Mouse (Mus musculus): Measurements from ENCODE around the gene H1foo. TPM values are rescaled to one million over a fixed set of nuclear protein-coding genes. Genes with fewer than 3 reads are reported as not detected.

Gene H1foo
- polyA plus RNA-seq, 1 experiment from 2014 or later, result not detected

- ATAC-seq, result no peak
- H3K4me3 ChIP-seq, result no peak overlapping the region
- no peak overlapping the region for H3K4me2 ChIP-seq
- 78% methylated on average over 5 of the region's 5 CpGs for WGBS
- no peak overlapping the region for H3K27ac ChIP-seq
- no peaks in the 10 kb centered on the region for H3K36me3 ChIP-seq (ENCODE audit: poor library complexity, severe bottlenecking)
- no peak overlapping the region for H3K9ac ChIP-seq
- H3K27me3 ChIP-seq, result no peaks in the 10 kb centered on the region
- H3K9me3 ChIP-seq (replicated peaks), result no peaks in the 10 kb centered on the region
- peaks cover 42% of the 10 kb centered on the region for H3K4me1 ChIP-seq
Measured at GRCm38 (mm10) chr6:115930018-115930417, 14.7 kb upstream of the H1foo start.

GRCm38 (mm10) chr6:115931639-115932038 is 13.1 kb upstream of the H1foo start, which contains the start of gene Rho:
TSS of gene Rho (plus strand) at chr6:115931748.
- ATAC-seq, result no peak
- no peaks in the 10 kb centered on the region for H3K27me3 ChIP-seq
- H3K36me3 ChIP-seq (ENCODE audit: poor library complexity, severe bottlenecking), result no peaks in the 10 kb centered on the region
- H3K9ac ChIP-seq, result no peak within 1 kb of the TSS
- no peak within 1 kb of the TSS for H3K4me3 ChIP-seq
- H3K4me2 ChIP-seq, result no peak within 1 kb of the TSS
- H3K27ac ChIP-seq, result no peak within 1 kb of the TSS
- 87% methylated on average over 14 of the region's 14 CpGs for WGBS
- H3K4me1 ChIP-seq, result peaks cover 34% of the 10 kb centered on the region
- no peaks in the 10 kb centered on the region for H3K9me3 ChIP-seq (replicated peaks)

- H3K4me3 ChIP-seq, result no peak overlapping the region
- H3K9ac ChIP-seq, result no peak overlapping the region
- WGBS, result 96% methylated on average over 3 of the region's 3 CpGs
- no peaks in the 10 kb centered on the region for H3K36me3 ChIP-seq (ENCODE audit: poor library complexity, severe bottlenecking)
- ATAC-seq, result no peak
- no peak overlapping the region for H3K4me2 ChIP-seq
- no peaks in the 10 kb centered on the region for H3K9me3 ChIP-seq (replicated peaks)
- H3K27me3 ChIP-seq, result no peaks in the 10 kb centered on the region
- no peak overlapping the region for H3K27ac ChIP-seq
- H3K4me1 ChIP-seq, result peaks cover 28% of the 10 kb centered on the region
Measured at GRCm38 (mm10) chr6:115932391-115932790, 12.3 kb upstream of the H1foo start.

GRCm38 (mm10) chr6:115935544-115935943 is 9.2 kb upstream of the H1foo start:
- no peak overlapping the region for H3K4me2 ChIP-seq
- H3K27me3 ChIP-seq, result no peaks in the 10 kb centered on the region
- WGBS, result 86% methylated on average over 8 of the region's 8 CpGs
- no peak for ATAC-seq
- H3K27ac ChIP-seq, result no peak overlapping the region
- H3K9ac ChIP-seq, result no peak overlapping the region
- no peak overlapping the region for H3K4me3 ChIP-seq
- H3K9me3 ChIP-seq (replicated peaks), result peaks cover 8% of the 10 kb centered on the region; the same call in 1 of the 2 replicates
- H3K36me3 ChIP-seq (ENCODE audit: poor library complexity, severe bottlenecking), result no peaks in the 10 kb centered on the region
- 0 out of 2 replicates have a peak, but pooled peaks cover 17% of the 10 kb centered on the region for H3K4me1 ChIP-seq

- H3K9me3 ChIP-seq (replicated peaks), result peaks cover 8% of the 10 kb centered on the region; the same call in 1 of the 2 replicates
- no peak for ATAC-seq
- H3K36me3 ChIP-seq (ENCODE audit: poor library complexity, severe bottlenecking), result no peaks in the 10 kb centered on the region
- 94% methylated on average over 2 of the region's 2 CpGs for WGBS
- no peak overlapping the region for H3K4me2 ChIP-seq
- H3K27ac ChIP-seq, result no peak overlapping the region
- no peaks in the 10 kb centered on the region for H3K27me3 ChIP-seq
- H3K4me1 ChIP-seq, result 0 out of 2 replicates have a peak, but pooled peaks cover 9% of the 10 kb centered on the region
- no peak overlapping the region for H3K9ac ChIP-seq
- H3K4me3 ChIP-seq, result no peak overlapping the region
Measured at GRCm38 (mm10) chr6:115938011-115938410, 6.7 kb upstream of the H1foo start.

GRCm38 (mm10) chr6:115938798-115939197 is 5.9 kb upstream of the H1foo start:
- H3K4me1 ChIP-seq, result 0 out of 2 replicates have a peak, but pooled peaks cover 9% of the 10 kb centered on the region
- H3K36me3 ChIP-seq (ENCODE audit: poor library complexity, severe bottlenecking), result no peaks in the 10 kb centered on the region
- no peak overlapping the region for H3K9ac ChIP-seq
- H3K4me3 ChIP-seq, result no peak overlapping the region
- no peaks in the 10 kb centered on the region for H3K27me3 ChIP-seq
- no peak overlapping the region for H3K27ac ChIP-seq
- H3K4me2 ChIP-seq, result no peak overlapping the region
- peaks cover 8% of the 10 kb centered on the region; the same call in 1 of the 2 replicates for H3K9me3 ChIP-seq (replicated peaks)
- no peak for ATAC-seq
- WGBS, result 73% methylated on average over 1 of the region's 1 CpGs

- 91% methylated on average over 1 of the region's 1 CpGs for WGBS
- peaks cover 8% of the 10 kb centered on the region; the same call in 1 of the 2 replicates for H3K9me3 ChIP-seq (replicated peaks)
- no peak overlapping the region for H3K4me3 ChIP-seq
- no peak for ATAC-seq
- no peak overlapping the region for H3K27ac ChIP-seq
- no peak overlapping the region for H3K9ac ChIP-seq
- H3K4me1 ChIP-seq, result 0 out of 2 replicates have a peak, but pooled peaks cover 9% of the 10 kb centered on the region
- no peaks in the 10 kb centered on the region for H3K27me3 ChIP-seq
- no peaks in the 10 kb centered on the region for H3K36me3 ChIP-seq (ENCODE audit: poor library complexity, severe bottlenecking)
- H3K4me2 ChIP-seq, result no peak overlapping the region
Measured at GRCm38 (mm10) chr6:115940603-115941002, 4.1 kb upstream of the H1foo start.

- WGBS, result 21% methylated on average over 3 of the region's 12 CpGs
- no peaks in the 10 kb centered on the region for H3K36me3 ChIP-seq (ENCODE audit: poor library complexity, severe bottlenecking)
- no peak for ATAC-seq
Measured at GRCm38 (mm10) chr6:115941128-115941527, 3.6 kb upstream of the H1foo start.

GRCm38 (mm10) chr6:115943498-115944427 is 975 bp upstream of the H1foo start:
- no peak overlapping the region for H3K9ac ChIP-seq
- ATAC-seq, result no peak
- H3K27me3 ChIP-seq, result no peaks in the 10 kb centered on the region

More at GRCm38 (mm10) chr6:115941128-115941527, 3.6 kb upstream of the H1foo start:
- H3K4me1 ChIP-seq, result 0 out of 2 replicates have a peak, but pooled peaks cover 9% of the 10 kb centered on the region
- H3K9ac ChIP-seq, result no peak overlapping the region
- peaks cover 8% of the 10 kb centered on the region; the same call in 1 of the 2 replicates for H3K9me3 ChIP-seq (replicated peaks)
- no peak overlapping the region for H3K4me3 ChIP-seq
- no peaks in the 10 kb centered on the region for H3K27me3 ChIP-seq
- no peak overlapping the region for H3K27ac ChIP-seq
- no peak overlapping the region for H3K4me2 ChIP-seq

GRCm38 (mm10) chr6:115945633-115946032 is 895 bp downstream of the H1foo start:
- no peak overlapping the region for H3K4me3 ChIP-seq
- no peak for ATAC-seq
- no peak overlapping the region for H3K9ac ChIP-seq
- H3K9me3 ChIP-seq (replicated peaks), result no peaks in the 10 kb centered on the region
- no peak overlapping the region for H3K27ac ChIP-seq
- no peaks in the 10 kb centered on the region for H3K36me3 ChIP-seq (ENCODE audit: poor library complexity, severe bottlenecking)
- H3K4me2 ChIP-seq, result no peak overlapping the region
- H3K4me1 ChIP-seq, result 0 out of 2 replicates have a peak, but pooled peaks cover 3% of the 10 kb centered on the region
- WGBS, result 87% methylated on average over 8 of the region's 8 CpGs
- no peaks in the 10 kb centered on the region for H3K27me3 ChIP-seq

More at GRCm38 (mm10) chr6:115943498-115944427, 975 bp upstream of the H1foo start:
- Histone ChIP-seq H3K4me2 (no peak overlapping the region), H3K4me3 (no peak overlapping the region), H3K36me3 (ENCODE audit: poor library complexity, severe bottlenecking) (no peaks in the 10 kb centered on the region), H3K27ac (no peak overlapping the region), H3K4me1 (0 out of 2 replicates have a peak, but pooled peaks cover 3% of the 10 kb centered on the region), H3K9me3 (replicated peaks) (no peaks in the 10 kb centered on the region)
- 86% methylated on average over 9 of the region's 9 CpGs for WGBS

GRCm38 (mm10) chr6:115946389-115946788 is 1.7 kb downstream of the H1foo start:
- H3K27ac ChIP-seq, result peak overlapping the region; percentile 21; the same call in 1 of the 2 replicates
- H3K4me2 ChIP-seq, result no peak overlapping the region
- H3K4me1 ChIP-seq, result no peaks in the 10 kb centered on the region
- H3K4me3 ChIP-seq, result no peak overlapping the region
- no peak for ATAC-seq
- H3K9me3 ChIP-seq (replicated peaks), result no peaks in the 10 kb centered on the region
- WGBS, result 61% methylated on average over 6 of the region's 6 CpGs
- no peak overlapping the region for H3K9ac ChIP-seq
- H3K27me3 ChIP-seq, result no peaks in the 10 kb centered on the region
- H3K36me3 ChIP-seq (ENCODE audit: poor library complexity, severe bottlenecking), result no peaks in the 10 kb centered on the region

- no peak overlapping the region for H3K4me3 ChIP-seq
- no peaks in the 10 kb centered on the region for H3K9me3 ChIP-seq (replicated peaks)
- H3K4me2 ChIP-seq, result no peak overlapping the region
- no peak overlapping the region for H3K27ac ChIP-seq
- WGBS, result 69% methylated on average over 9 of the region's 9 CpGs
- H3K27me3 ChIP-seq, result no peaks in the 10 kb centered on the region
- H3K4me1 ChIP-seq, result peaks cover 26% of the 10 kb centered on the region
- H3K9ac ChIP-seq, result no peak overlapping the region
- ATAC-seq, result no peak
- H3K36me3 ChIP-seq (ENCODE audit: poor library complexity, severe bottlenecking), result no peaks in the 10 kb centered on the region
Measured at GRCm38 (mm10) chr6:115954506-115955074, 9.9 kb downstream of the H1foo start.

All from forebrain, embryonic 13.5 days (tissue).